Mouse (Mus musculus): ENCODE results near the gene Mrpl4. TPM values are rescaled to one million over a fixed set of nuclear protein-coding genes. Genes with fewer than 3 reads are reported as not detected.
A peak's percentile ranks its signal among the peaks of the same experiment; 100 is the strongest.
"Not testable (repeated sequence)": the region's sequence is repeated elsewhere in the genome, so short reads cannot be mapped to it uniquely, and the experiment has no call there.

Gene Mrpl4
- total RNA-seq, 2 experiments from 2014 or later, result 13.0 to 18.0 TPM

DNA sequence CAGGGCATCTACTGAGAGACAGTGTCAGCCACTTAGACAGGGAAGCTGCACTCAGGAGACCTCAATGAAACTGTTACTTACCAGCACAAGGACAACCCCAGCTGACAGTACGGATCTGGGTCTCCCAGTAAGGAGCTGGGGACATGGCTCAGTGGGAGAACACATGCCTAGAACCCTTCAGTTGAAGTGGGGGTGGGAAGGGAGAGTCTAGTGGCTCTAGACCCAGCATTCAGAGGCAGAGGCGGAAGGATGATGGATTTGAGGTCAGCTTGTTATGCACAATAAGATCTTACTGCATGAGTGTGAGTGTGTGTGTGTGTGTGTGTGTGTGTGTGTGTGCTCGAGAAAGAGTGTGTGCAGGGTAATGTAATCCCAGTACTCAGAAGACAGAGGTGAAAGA, 20.4 kb upstream of the Mrpl4 start:
- ATAC-seq (replicated peaks; ENCODE audit: low FRiP score, poor library complexity, severe bottlenecking), result no peak

DNA sequence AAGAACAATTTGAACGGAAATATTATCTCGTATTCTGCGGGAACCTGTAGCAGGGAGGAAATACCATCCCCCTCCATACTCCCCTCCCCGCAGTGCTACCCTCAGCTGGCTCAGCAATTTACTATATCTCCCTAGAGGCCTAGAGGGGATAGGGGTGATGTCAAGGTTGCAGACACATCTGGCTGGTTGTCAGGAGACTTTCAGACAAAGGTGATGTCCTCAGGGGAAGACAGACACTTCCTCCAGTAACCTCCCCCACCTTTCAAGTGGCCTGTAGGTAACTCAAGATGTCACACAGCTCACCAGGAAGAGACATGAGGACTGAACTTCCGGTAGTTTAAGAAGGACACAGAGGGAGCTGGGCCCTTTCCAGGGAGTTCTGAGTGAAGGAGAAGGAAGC, 19.4 kb upstream of the Mrpl4 start:
- ATAC-seq (replicated peaks; ENCODE audit: low FRiP score, poor library complexity, severe bottlenecking), result no peak

DNA sequence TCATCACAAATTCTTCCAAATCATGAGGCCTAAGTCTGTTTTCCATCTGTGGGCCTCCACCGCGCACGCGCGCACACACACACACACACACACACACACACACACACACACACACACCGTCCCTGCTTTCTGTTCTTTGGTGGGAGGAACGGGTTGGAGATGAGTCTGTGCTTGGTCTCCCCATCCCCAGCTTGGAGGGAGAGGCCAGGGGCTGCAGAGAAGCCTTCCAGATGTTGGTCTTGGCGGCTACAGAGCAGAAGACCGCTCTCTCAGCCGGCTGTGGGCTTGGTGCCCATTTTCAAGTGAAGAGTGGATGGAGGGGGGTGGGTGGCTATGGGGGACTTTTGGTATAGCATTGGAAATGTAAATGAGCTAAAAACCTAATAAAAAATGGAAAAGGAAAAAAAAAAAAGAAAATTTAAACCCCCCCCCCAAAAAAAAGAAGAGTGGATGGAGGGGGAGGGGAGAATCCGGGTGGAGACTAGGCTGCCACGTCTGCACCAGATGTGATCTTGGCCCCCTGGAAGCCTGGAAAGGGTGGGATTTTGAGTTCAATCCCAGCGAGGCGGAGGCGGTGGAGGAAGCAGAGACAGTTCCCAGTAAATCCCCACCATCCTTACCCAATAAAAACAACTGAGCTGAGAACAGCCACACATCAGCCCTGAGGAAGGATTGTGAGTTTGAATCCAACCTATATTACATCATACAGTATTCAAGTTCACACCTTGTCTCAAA, 15.4 kb upstream of the Mrpl4 start:
- ATAC-seq (replicated peaks; ENCODE audit: low FRiP score, poor library complexity, severe bottlenecking), result no peak

GRCm38 (mm10) chr9:20987953-20988352, 14.6 kb upstream of the Mrpl4 start:
- no peak for ATAC-seq (replicated peaks; ENCODE audit: low FRiP score, poor library complexity, severe bottlenecking)

- ATAC-seq (replicated peaks; ENCODE audit: low FRiP score, poor library complexity, severe bottlenecking), result no peak
These were observed 11.7 kb upstream of the Mrpl4 start for GRCm38 (mm10) chr9:20990861-20991260.

DNA sequence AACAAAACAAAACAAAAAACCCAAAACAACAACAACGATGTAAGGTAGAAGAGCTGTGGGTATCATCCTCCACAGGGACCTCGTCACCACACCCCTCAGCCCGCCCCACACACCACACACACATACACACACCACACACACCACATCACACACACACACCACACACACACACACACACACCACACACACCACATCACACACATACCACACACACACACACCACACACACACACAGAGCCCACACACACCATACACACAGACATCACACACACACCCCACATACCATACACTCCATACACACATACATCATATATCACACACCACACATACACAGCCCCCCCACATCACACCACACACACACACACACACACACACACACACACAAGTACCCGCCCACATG, 11.0 kb upstream of the Mrpl4 start:
- ATAC-seq (replicated peaks; ENCODE audit: low FRiP score, poor library complexity, severe bottlenecking), result no peak

DNA sequence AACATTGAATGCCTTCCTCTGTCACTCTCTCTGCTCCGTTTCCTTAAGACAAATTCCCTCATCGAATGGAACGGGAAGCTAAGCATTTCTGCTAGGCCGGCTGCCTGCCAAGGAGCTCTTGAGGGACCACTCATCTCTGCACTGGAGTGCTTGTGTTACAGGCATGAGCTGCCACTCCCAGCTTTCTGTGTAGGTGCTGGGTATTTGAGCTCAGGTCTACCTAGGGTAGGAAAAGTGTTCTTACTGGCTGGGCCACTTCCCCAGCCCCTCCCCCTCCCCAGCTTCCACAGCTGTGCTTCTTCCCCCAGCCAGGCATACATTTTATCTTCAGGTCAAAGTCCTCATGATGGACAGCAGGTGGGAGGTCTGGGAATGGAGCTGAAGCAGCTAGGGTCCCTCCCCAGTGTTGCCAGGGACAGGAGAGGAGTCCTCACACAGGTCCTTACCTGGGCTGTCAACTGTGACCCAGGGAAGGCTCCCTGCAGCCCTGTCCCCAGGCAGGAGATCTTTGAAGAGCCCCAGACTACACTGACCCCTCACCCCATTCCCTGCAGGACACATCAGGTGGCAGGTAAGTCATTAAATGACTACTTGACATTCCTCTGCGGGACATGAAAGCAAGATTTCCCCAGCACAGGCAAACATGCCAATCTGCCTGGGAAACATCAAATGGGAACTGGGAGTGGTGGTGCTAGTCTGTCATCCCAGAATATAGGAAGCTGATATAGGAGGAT, 9.2 kb upstream of the Mrpl4 start:
- ATAC-seq (replicated peaks; ENCODE audit: low FRiP score, poor library complexity, severe bottlenecking), result no peak

DNA sequence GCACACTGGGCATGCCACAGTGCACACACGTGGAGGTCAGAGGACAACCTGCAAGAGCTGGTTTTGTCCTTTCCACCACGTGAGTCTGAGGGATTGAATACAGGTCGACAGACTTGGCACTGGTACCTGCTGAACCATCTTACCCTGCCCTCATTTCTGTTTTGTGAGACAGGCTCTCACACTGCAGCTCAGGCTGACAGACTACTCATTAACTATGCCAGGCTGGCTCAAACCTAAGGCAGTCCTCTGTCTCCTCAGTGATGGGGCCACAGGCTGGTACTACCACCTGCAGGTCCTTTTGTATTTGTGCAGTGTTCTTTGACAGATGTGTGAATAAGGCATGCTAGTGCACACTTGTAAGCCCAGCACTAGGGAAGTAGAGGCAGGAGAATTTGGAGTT, 7.5 kb upstream of the Mrpl4 start:
- ATAC-seq (replicated peaks; ENCODE audit: low FRiP score, poor library complexity, severe bottlenecking), result peak; percentile 43; the same call in 1 of the 2 replicates

- ATAC-seq (replicated peaks; ENCODE audit: low FRiP score, poor library complexity, severe bottlenecking), result no peak
These were observed 5.5 kb upstream of the Mrpl4 start for GRCm38 (mm10) chr9:20997065-20997464.

DNA sequence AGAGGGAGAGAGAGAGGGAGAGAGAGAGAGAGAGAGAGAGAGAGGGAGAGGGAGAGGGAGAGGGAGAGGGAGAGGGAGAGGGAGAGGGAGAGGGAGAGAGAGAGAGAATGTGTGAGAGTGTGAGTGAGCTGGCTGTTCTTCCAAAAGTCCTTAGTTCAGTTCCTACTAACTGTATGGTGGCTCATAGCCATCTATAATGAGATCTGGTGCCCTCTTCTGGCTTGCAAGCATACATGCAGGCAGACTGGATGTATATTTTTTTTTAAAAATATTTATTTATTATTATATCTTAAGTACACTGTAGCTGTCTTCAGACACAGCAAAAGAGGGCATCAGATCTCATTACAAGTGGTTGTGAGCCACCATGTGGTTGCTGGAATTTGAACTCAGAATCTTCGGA, 4.2 kb upstream of the Mrpl4 start:
- ATAC-seq (replicated peaks; ENCODE audit: low FRiP score, poor library complexity, severe bottlenecking), result not testable (repeated sequence)

- no peak for ATAC-seq (replicated peaks; ENCODE audit: low FRiP score, poor library complexity, severe bottlenecking)
These were observed 1.7 kb upstream of the Mrpl4 start for GRCm38 (mm10) chr9:21000811-21001210.

DNA sequence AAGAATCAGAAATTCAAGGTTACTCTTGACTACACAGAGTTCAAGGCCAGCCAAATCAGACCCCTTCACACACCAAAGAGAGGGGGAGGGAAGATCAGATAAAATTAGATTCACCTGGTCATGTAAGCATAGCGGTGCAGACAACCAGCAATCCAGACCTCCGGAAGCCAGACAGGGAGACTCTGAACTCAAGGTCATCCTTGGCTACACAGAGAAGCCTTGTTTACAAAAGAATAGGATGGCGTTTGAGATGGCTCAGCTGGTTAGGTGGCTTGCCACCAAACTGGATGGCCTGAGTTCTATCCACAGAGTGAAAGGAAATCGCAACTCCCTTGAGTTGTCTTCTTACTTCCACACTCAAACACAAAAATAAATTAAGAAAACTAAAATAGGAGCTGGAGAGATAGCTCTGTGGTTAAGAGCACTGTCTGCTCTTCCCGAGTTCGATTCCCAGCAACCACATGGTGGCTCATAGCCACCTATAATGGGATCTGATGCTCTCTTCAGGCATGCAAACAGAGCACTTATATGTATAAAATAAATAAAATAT, 812 bp upstream of the Mrpl4 start:
- ATAC-seq (replicated peaks; ENCODE audit: low FRiP score, poor library complexity, severe bottlenecking), result no peak

DNA sequence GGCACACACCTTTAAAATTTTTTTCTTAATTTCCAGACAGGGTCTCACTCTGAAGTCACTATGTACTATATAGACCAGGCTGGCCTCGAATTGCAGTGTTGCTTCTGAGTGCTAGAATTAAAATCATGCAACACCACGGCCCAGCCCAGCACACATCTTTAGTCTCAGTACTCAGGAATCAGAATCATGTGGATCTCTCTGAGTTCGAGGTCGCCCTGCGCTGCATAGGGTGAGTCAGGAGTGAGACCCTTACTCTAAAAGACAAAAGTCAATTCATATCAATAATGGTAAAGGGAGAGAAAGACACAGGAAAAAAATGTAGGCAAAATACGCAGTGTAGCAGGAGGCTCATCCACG, 290 bp upstream of the Mrpl4 start:
- peak; percentile 15; the same call in 1 of the 2 replicates for ATAC-seq (replicated peaks; ENCODE audit: low FRiP score, poor library complexity, severe bottlenecking)

GRCm38 (mm10) chr9:21007313-21007952, 4.9 kb downstream of the Mrpl4 start:
- no peak for ATAC-seq (replicated peaks; ENCODE audit: low FRiP score, poor library complexity, severe bottlenecking)

GRCm38 (mm10) chr9:21008007-21008406, 5.5 kb downstream of the Mrpl4 start:
- no peak; the same call in 1 of the 2 replicates for ATAC-seq (replicated peaks; ENCODE audit: low FRiP score, poor library complexity, severe bottlenecking)

GRCm38 (mm10) chr9:21010362-21010761, 7.8 kb downstream of the Mrpl4 start:
- no peak for ATAC-seq (replicated peaks; ENCODE audit: low FRiP score, poor library complexity, severe bottlenecking)

- ATAC-seq (replicated peaks; ENCODE audit: low FRiP score, poor library complexity, severe bottlenecking), result not testable (repeated sequence)
These were observed 8.5 kb downstream of the Mrpl4 start for GRCm38 (mm10) chr9:21010939-21011541.

- ATAC-seq (replicated peaks; ENCODE audit: low FRiP score, poor library complexity, severe bottlenecking), result no peak
These were observed 9.3 kb downstream of the Mrpl4 start for GRCm38 (mm10) chr9:21011846-21012312.

GRCm38 (mm10) chr9:21012368-21012767, 9.8 kb downstream of the Mrpl4 start:
- 0 out of 2 replicates have a peak, but pooled peaks have one; percentile 40 for ATAC-seq (replicated peaks; ENCODE audit: low FRiP score, poor library complexity, severe bottlenecking)

Data from erythroid progenitor cell, adult 5-6 weeks (primary cell).